Mouse (Mus musculus) kidney, adult 2 months (tissue): ENCODE results near the gene Agl. TPM values are rescaled to one million over a fixed set of nuclear protein-coding genes. Genes with fewer than 3 reads are reported as not detected.
"Not testable (repeated sequence)": the region's sequence is repeated elsewhere in the genome, so short reads cannot be mapped to it uniquely, and the experiment has no call there.

Experiments
- DNase-seq: peaks from one replicate; pipeline ENCODE4 v3.0.0; 2021
- H3K27ac ChIP-seq: fragments of 200-500 bp; 2 replicates; pipeline ENCODE4 v1.5.1; 2012; ENCODE audit warnings: low read depth, low read length, control low read depth, inconsistent platforms; ENCODE audit not compliant: insufficient read depth
- H3K27me3 ChIP-seq: fragments of 200-500 bp; replicated peaks from 2 replicates; pipeline ENCODE4 v1.6.1; 2012; ENCODE audit warnings: mild to moderate bottlenecking, moderate library complexity, low read length, inconsistent platforms; ENCODE audit not compliant: control insufficient read depth, insufficient read depth
- H3K36me3 ChIP-seq: fragments of 200-500 bp; 2 replicates; pipeline ENCODE4 v1.6.1; 2012; ENCODE audit warnings: mild to moderate bottlenecking, moderate library complexity, low read length, inconsistent platforms; ENCODE audit not compliant: control insufficient read depth, insufficient read depth
- H3K4me1 ChIP-seq: fragments of 200-500 bp; 2 replicates; pipeline ENCODE4 v1.6.1; 2011; ENCODE audit warnings: low read length; ENCODE audit not compliant: control insufficient read depth, insufficient read depth
- H3K4me3 ChIP-seq: fragments of 200-500 bp; 2 replicates; pipeline ENCODE4 v1.5.1; 2011; ENCODE audit warnings: mild to moderate bottlenecking, low read depth, low read length, control low read depth; ENCODE audit not compliant: insufficient read depth
- CTCF ChIP-seq: fragments of 200-500 bp; conservative IDR thresholded peaks from 2 replicates; pipeline ENCODE4 v1.5.1; 2011; ENCODE audit warnings: low read depth, mild to moderate bottlenecking, control low read depth, low read length, moderate library complexity, mixed read lengths; ENCODE audit not compliant: insufficient read depth, insufficient read length
- POLR2A ChIP-seq: fragments of 200-500 bp; IDR thresholded peaks from one replicate; pipeline ENCODE4 v1.6.1; 2011; ENCODE audit warnings: low read depth, low read length, control low read depth
- WGBS: fragments of 180-500 bp; shearing (Covaris S2); methylation state at CpG from one replicate; pipeline ENCODE4 v1.1.7; 2018; 5-methylcytosine and 5-hydroxymethylcytosine counted together
- polyA plus RNA-seq: library from polyadenylated mRNA; depleted of rRNA; stranded (reverse); fragments of >200 nt; gene quantifications from 2 replicates; pipeline ENCODE4 v1.2.3, GENCODE M21; 2012

The Agl gene
- polyA plus RNA-seq, 1 experiment: 13.6 TPM

DNA sequence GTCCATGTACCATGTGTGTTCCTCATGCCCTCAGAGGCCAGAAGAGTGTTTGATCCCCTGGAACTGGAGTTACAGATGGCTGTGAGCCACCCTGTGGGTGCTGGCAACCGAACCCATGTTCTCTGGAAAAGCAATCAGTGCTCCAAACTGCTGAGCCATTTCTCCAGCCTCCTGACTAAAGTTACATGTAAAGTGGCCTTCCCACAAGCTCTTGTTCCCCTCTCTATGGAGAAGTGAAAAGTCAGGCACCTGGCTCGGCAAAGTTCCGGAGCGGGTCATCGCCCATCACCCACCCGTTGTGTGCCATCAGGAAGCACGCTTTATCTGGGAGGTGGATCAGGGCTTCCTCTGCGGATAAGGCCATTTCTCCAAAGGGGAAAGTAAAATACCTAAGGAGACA lies 23.2 kb downstream of the Agl start:
- Histone ChIP-seq H3K4me1 (no peaks in the 10 kb centered on the region), H3K36me3 (peaks cover 14% of the 10 kb centered on the region), H3K4me3 (no peak overlapping the region), H3K27ac (no peak overlapping the region), H3K27me3 (no peaks in the 10 kb centered on the region)
- TF ChIP-seq CTCF (no peak), POLR2A (no peak)
- WGBS: 76% methylated on average over 8 of the region's 8 CpGs
- no peak for DNase-seq

DNA sequence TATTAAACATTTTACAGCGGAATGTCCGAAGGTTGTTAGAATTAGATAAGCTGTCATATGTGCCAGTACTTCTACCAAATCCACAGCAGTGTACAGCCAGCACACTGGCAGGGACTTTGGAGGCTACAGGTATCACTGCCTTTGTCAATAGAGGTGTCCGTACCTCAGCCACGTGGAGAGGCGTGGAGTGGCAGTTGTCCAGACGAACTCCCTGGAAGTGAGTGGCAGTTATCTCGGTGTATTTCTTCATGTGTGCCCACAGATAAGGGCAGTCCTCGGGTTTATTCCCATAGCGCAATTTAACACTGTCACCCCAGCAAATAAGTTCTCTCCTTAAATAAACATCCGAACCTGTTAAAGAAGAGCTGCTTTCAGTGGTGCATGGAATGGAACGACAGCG lies 23.7 kb downstream of the Agl start:
- H3K27me3 ChIP-seq: no peaks in the 10 kb centered on the region
- no peak for DNase-seq
- 72% methylated on average over 12 of the region's 12 CpGs for WGBS
- H3K36me3 ChIP-seq: peaks cover 15% of the 10 kb centered on the region
- no peak for TF ChIP-seq CTCF
- TF ChIP-seq POLR2A: no peak
- no peaks in the 10 kb centered on the region for H3K4me1 ChIP-seq
- no peak overlapping the region for H3K27ac ChIP-seq
- no peak overlapping the region for H3K4me3 ChIP-seq

DNA sequence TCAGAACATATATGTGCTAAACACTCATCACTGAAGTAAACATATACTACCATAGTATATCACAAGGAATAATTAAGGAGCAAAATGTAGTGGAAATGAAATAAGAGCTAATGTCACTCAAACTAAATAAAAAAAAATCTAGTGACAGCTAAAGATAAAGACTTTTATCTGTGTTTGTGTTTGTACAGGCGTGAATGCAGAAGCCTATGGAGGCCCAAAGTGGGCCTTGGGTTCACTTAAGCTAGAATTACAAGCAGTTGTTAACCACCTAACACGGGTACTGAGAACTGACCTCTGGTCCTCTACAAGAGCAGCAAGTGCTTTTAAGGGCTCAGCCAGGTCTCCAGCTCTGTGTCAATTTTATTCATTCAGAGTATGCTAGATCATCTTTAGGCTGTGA lies 31.0 kb downstream of the Agl start:
- 91% methylated on average over 2 of the region's 2 CpGs for WGBS
- TF ChIP-seq POLR2A (no peak), CTCF (no peak)
- Histone ChIP-seq H3K4me3 (no peak overlapping the region), H3K4me1 (no peaks in the 10 kb centered on the region), H3K27ac (no peak overlapping the region), H3K36me3 (peaks cover 12% of the 10 kb centered on the region), H3K27me3 (no peaks in the 10 kb centered on the region)
- no peak for DNase-seq

DNA sequence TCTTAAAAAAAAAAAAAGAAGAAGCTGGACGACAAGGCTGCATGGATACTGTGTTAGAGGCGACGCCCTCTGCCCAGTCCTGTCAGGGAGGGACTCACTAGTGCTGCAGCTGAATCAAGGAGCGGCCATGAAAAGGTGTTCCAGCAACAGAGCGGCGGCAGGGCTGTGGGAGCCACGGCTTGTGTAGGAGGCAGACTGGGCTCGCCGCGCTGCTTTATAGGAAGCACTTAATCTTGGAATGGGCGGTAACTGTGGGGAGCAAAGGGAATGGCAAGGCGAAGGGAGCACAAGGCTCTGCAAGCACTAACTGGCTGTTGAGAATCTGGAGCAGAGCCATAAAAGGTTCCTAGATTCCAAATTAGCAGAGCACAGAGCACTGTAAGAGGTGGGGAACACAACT lies 34.1 kb downstream of the Agl start:
- peaks cover 11% of the 10 kb centered on the region for H3K36me3 ChIP-seq
- H3K27ac ChIP-seq: no peak overlapping the region
- DNase-seq: no peak
- H3K4me1 ChIP-seq: no peaks in the 10 kb centered on the region
- no peaks in the 10 kb centered on the region for H3K27me3 ChIP-seq
- TF ChIP-seq CTCF: no peak
- TF ChIP-seq POLR2A: no peak
- H3K4me3 ChIP-seq: no peak overlapping the region
- 81% methylated on average over 12 of the region's 12 CpGs for WGBS

DNA sequence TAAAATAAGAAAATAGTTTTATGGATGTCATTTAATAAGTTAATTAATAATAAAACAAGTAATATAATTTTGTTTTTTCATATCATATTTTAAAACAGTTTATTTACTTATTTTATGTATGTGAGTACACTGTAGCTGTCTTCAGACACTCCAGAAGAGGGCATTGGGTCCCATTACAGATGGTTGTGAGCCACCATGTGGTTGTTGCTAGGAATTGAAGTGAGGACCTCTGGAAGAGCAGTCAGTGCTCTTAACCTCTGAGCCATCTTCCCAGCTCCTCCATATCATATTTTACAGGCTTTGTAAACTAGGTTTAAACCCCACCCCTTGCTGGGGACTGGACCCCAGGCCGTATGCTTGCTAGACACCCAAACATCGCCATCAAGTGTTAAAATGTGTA lies 36.4 kb downstream of the Agl start:
- H3K27me3 ChIP-seq: no peaks in the 10 kb centered on the region
- no peak for TF ChIP-seq POLR2A
- TF ChIP-seq CTCF: peak; percentile 20; the same call in 1 of the 2 replicates
- WGBS: 86% methylated on average over 2 of the region's 2 CpGs
- peaks cover 8% of the 10 kb centered on the region for H3K36me3 ChIP-seq
- no peaks in the 10 kb centered on the region for H3K4me1 ChIP-seq
- H3K4me3 ChIP-seq: no peak overlapping the region
- no peak overlapping the region for H3K27ac ChIP-seq
- DNase-seq: peak; percentile 21

DNA sequence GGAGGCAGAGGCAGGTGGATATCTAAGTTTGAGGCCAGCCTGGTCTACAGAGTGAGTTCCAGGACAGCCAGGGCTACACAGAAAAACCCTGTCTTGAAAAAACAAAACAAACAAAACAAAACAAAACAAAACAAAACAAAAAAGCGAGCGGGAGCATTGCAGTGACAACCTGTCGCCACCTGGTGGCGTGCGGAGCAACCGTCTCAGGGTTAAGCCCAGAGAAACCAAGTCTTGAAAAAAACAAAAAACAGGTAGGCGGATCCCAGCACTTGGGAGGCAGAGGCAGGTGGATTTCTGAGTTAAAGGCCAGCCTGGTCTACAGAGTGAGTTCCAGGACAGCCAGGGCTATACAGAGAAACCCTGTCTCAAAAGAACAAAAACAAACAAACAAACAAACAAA lies 41.0 kb downstream of the Agl start:
- not testable (repeated sequence) for H3K36me3 ChIP-seq, H3K4me1 ChIP-seq, H3K27me3 ChIP-seq, H3K27ac ChIP-seq, H3K4me3 ChIP-seq
- peak; percentile 45 for TF ChIP-seq CTCF
- 90% methylated on average over 7 of the region's 7 CpGs for WGBS
- peak; percentile 19 for DNase-seq

DNA sequence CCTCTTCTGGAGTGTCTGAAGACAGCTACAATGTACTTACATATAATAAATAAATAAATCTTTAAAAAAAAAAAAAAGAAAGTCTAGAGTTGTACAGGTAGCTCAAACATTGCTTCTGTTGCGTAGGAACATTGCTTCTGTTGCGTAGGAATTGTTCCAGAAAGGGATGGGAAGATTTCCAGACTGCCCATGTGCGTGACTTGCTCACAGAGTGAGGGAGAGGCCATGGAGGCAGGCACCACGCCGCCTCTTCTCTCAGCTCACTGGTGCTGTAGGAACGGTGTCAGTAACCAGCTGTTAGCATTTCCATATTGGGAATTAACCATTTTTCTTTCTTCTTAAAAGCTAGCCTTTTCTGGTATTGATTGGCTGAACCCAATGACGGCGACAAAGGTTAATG lies 55.1 kb downstream of the Agl start:
- DNase-seq: no peak
- Histone ChIP-seq H3K27me3 (no peaks in the 10 kb centered on the region), H3K4me1 (no peaks in the 10 kb centered on the region), H3K4me3 (no peak overlapping the region), H3K27ac (no peak overlapping the region), H3K36me3 (peaks cover 2% of the 10 kb centered on the region)
- TF ChIP-seq CTCF (no peak), POLR2A (no peak)
- 91% methylated on average over 8 of the region's 8 CpGs for WGBS
